Mouse (Mus musculus) bone marrow, adult 2 months (tissue): ENCODE measurements at regions not wholly inside any gene's neighbourhood (a gene's known extent, or its start where the extent isn't known, plus 50 kb on each side); places are given as distances from the start of the nearest gene placed in this dataset.

ENCODE experiments used
- H3K27ac ChIP-seq: fragments of 200-500 bp; 2 replicates; pipeline ENCODE4 v1.5.1; 2012; ENCODE audit warnings: low read depth, mild to moderate bottlenecking, control low read depth, inconsistent platforms, low read length; ENCODE audit not compliant: control insufficient read depth, poor library complexity, insufficient read depth
- H3K4me1 ChIP-seq: fragments of 200-500 bp; 2 replicates; pipeline ENCODE4 v1.6.1; 2011; ENCODE audit warnings: low read length; ENCODE audit not compliant: control insufficient read depth, insufficient read depth
- H3K4me3 ChIP-seq: fragments of 200-500 bp; replicated peaks from 2 replicates; pipeline ENCODE3; 2011; ENCODE audit warnings: mild to moderate bottlenecking, low read depth, low read length, control low read depth; ENCODE audit not compliant: control insufficient read depth
- CTCF ChIP-seq: fragments of 200-500 bp; IDR thresholded peaks from 2 replicates; pipeline ENCODE4 v1.5.1; 2011; ENCODE audit warnings: low read length, control low read depth; ENCODE audit not compliant: control insufficient read depth, insufficient read depth
- POLR2A ChIP-seq: fragments of 200-500 bp; IDR thresholded peaks from 2 replicates; pipeline ENCODE4 v1.6.1; 2011; ENCODE audit warnings: low read depth, mild to moderate bottlenecking, control low read depth, low read length, borderline replicate concordance; ENCODE audit not compliant: control insufficient read depth
- WGBS: fragments of 180-500 bp; shearing (Covaris S2); methylation state at CpG from one replicate; pipeline ENCODE4 v1.1.7; 2018; 5-methylcytosine and 5-hydroxymethylcytosine counted together

GRCm38 (mm10) chr5:46830797-46831618, 973.6 kb upstream of the Lcorl start:
- H3K4me1 ChIP-seq: no peaks in the 10 kb centered on the region
- no peak overlapping the region for H3K4me3 ChIP-seq
- H3K27ac ChIP-seq: no peak overlapping the region
- WGBS: 81% methylated on average over 9 of the region's 9 CpGs
- TF ChIP-seq POLR2A: no peak
- no peak for TF ChIP-seq CTCF

GRCm38 (mm10) chr5:46830114-46830513, 972.7 kb upstream of the Lcorl start:
- 86% methylated on average over 6 of the region's 6 CpGs for WGBS
- Histone ChIP-seq H3K4me3 (no peak overlapping the region), H3K4me1 (no peaks in the 10 kb centered on the region), H3K27ac (no peak overlapping the region)
- TF ChIP-seq POLR2A: no peak
- TF ChIP-seq CTCF: no peak

GRCm38 (mm10) chr5:46826381-46826780, 969.0 kb upstream of the Lcorl start:
- TF ChIP-seq CTCF: no peak
- 50% methylated on average over 1 of the region's 1 CpGs for WGBS
- Histone ChIP-seq H3K4me3 (no peak overlapping the region), H3K4me1 (no peaks in the 10 kb centered on the region), H3K27ac (no peak overlapping the region)

DNA sequence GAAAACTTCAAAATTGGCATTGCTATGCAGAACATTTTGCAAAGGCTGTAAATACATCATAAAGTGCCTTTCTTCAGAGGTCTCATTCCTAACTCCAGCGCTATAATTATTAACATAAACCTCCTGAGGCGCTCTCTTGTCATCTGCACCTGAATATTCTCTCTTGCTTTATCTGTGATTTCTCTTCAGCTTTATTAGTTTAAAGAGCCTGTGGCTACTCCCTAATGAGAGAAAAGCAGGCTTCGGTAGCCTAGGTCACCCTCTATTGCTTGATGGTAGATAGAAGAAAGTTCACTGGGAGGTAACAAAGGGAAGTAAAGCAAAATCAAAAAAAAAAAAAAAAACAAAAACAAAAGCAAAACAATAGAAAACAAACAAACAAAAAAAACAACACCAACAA, 967.5 kb upstream of the Lcorl start:
- H3K27ac ChIP-seq: no peak overlapping the region
- 79% methylated on average over 3 of the region's 3 CpGs for WGBS
- no peak for TF ChIP-seq CTCF
- TF ChIP-seq POLR2A: no peak
- H3K4me1 ChIP-seq: no peaks in the 10 kb centered on the region
- no peak overlapping the region for H3K4me3 ChIP-seq

DNA sequence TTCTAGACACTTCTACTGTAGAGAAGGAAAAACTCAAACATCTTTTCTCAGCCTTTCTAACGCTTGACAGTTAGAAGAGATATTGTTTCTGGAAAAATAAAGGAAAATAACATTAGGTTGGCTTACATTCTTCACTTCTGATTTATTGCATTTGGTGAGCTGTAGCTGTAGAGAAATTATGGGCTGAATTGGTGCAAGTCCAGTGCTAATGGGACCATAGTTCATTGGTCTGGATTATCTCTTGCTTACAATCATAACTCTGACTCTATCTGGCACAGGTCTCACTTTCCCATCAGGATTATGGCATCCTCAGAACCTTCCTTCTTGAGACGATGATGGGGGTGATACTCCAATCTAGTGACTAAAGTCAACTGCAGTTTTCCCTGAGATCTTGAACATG, 937.7 kb upstream of the Lcorl start:
- WGBS: 82% methylated on average over 2 of the region's 2 CpGs
- no peak overlapping the region for H3K27ac ChIP-seq
- TF ChIP-seq POLR2A: no peak
- no peak for TF ChIP-seq CTCF

GRCm38 (mm10) chr5:46794028-46794705, 936.8 kb upstream of the Lcorl start:
- WGBS: 59% methylated on average over 7 of the region's 7 CpGs
- no peak for TF ChIP-seq POLR2A
- Histone ChIP-seq H3K27ac (no peak overlapping the region), H3K4me1 (no peaks in the 10 kb centered on the region), H3K4me3 (no peak overlapping the region)

More for the DNA sequence above, 937.7 kb upstream of the Lcorl start:
- no peaks in the 10 kb centered on the region for H3K4me1 ChIP-seq
- H3K4me3 ChIP-seq: no peak overlapping the region

GRCm38 (mm10) chr5:46791051-46791450, 933.6 kb upstream of the Lcorl start:
- WGBS: 60% methylated on average over 3 of the region's 3 CpGs
- no peak overlapping the region for H3K27ac ChIP-seq
- no peak for TF ChIP-seq CTCF
- TF ChIP-seq POLR2A: no peak
- H3K4me3 ChIP-seq: no peak overlapping the region
- no peaks in the 10 kb centered on the region for H3K4me1 ChIP-seq

- Histone ChIP-seq H3K4me1 (no peaks in the 10 kb centered on the region), H3K27ac (no peak overlapping the region), H3K4me3 (no peak overlapping the region)
- 81% methylated on average over 3 of the region's 3 CpGs for WGBS
- no peak for TF ChIP-seq CTCF
- no peak for TF ChIP-seq POLR2A
These were observed 933.1 kb upstream of the Lcorl start for GRCm38 (mm10) chr5:46790536-46790935.

DNA sequence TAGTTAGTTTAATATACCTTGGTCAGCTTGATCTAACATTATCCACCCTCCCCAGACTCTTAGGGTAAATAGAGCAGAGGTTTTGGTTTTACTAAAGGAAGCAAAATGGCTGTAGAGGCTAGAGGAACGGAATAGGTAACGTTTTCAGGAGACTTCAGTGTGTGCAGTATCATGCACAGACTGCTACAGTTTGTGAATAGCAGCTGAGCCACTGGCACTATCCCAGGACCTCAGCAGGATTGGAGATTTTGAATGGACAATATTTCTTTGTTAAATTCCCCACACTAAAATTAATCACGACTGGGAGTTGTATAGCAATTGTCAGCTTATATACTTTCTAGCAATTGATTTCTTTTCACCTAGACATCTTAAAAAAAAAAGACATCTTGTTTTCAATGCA, 929.7 kb upstream of the Lcorl start:
- TF ChIP-seq POLR2A (no peak), CTCF (no peak)
- H3K4me1 ChIP-seq: no peaks in the 10 kb centered on the region
- no peak overlapping the region for H3K27ac ChIP-seq
- 84% methylated on average over 3 of the region's 3 CpGs for WGBS
- no peak overlapping the region for H3K4me3 ChIP-seq
